Mouse (Mus musculus): ENCODE measurements at regions not wholly inside any gene's neighbourhood (a gene's known extent, or its start where the extent isn't known, plus 50 kb on each side); places are given as distances from the start of the nearest gene placed in this dataset.

DNA sequence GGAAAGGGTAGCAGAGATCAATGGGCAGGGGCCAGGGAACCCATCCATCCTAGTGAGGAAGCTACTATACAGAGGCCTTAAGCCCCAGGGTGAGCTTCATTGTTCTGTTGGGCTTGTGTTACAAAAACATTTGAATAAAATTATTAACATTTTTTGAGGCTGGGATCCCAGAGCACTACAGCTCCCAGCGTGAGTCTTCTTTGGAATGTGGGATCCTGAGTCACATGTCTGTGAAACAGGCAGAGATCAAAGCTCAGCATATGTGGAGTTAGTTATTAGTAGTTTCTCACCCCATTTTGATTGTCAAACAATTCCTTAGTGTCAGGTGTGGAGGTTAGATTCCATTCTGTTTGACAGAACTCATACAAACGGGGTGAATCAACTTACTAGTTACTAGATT is 79.7 kb upstream of the Creb5 start:
- no peak for TF ChIP-seq CTCF (IDR thresholded peaks at IDR 0.05; ENCODE audit: extremely low read depth, insufficient read depth, low read length)
- TF ChIP-seq POLR2A (IDR thresholded peaks at IDR 0.05; ENCODE audit: extremely low read depth, insufficient read depth, low read length): no peak
